Mouse (Mus musculus): ENCODE measurements at regions not wholly inside any gene's neighbourhood (a gene's known extent, or its start where the extent isn't known, plus 50 kb on each side); places are given as distances from the start of the nearest gene placed in this dataset.

DNA sequence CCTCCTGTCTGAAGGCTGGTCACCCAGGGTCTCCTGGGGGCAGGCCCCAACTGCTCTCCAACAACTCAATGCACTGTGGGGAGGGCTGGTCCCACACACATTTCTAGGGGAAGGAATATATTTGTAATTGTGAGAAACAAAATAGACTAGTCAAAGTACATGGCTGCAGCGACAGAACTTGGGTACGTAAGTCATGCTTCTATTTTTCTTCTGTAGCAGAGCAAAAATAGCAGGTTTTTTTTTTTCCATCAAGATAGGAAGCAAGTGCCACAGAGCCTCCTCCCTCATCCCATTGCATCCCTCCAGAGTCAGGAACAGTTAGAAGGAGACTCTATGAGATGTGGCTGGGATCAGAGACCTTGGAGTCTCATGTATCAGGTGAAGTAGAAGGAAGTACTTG, 124.9 kb upstream of the Tnr start:
- in situ Hi-C loops (cut with MboI): loop anchor here (25.0 kb wide), 1 partner anchor 689 kb away; no protein-coding TSS in a partner anchor

DNA sequence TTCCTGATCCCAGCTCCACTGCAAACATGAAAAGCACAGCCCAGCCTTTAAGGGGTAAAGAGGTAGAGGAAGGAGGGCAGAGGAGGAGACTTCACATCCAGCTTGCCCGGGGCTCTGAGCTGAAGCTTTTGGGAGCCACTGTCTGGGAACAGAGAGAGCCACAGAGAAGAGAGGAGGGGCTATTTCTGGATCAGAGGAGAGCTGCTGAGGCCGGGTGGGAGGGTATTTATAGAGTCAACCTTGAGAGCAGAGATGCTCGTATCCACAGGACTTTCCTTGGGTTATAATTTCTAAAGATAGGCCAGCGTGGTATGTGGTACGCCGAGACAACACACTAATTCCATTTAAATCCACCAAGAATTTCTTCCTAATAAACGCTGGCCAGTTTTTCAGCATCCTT, 117.3 kb upstream of the Tnr start:
- in situ Hi-C loops (cut with MboI): no loop called here

- in situ Hi-C loops (cut with MboI): no loop called here
Measured at GRCm38 (mm10) chr1:159406781-159407180, 116.8 kb upstream of the Tnr start.

DNA sequence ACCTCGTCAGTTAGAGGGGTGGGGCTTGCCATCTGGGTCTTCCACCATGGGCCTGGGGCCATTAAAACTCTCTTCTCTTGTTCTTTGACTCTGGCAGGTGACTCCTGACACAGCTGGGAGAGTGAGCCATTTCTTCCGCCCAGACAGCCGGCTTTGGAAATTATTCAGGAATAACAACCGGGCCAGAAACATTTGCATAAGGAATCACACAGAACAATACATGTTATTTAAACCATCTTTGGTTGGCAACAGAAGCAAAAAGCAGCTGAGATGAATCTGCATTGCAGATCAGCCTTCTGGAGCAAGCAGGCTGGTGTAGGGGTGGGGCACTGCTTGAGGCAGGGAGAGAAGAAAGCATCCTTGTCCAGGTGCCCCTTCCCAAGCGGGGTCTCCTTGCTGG, 110.2 kb upstream of the Tnr start:
- in situ Hi-C loops (cut with MboI): no loop called here

- in situ Hi-C loops (cut with MboI): no loop called here
Measured at GRCm38 (mm10) chr1:159415656-159416055, 107.9 kb upstream of the Tnr start.

- in situ Hi-C loops (cut with MboI): no loop called here
Measured at GRCm38 (mm10) chr1:159417176-159417575, 106.4 kb upstream of the Tnr start.

- in situ Hi-C loops (cut with MboI): no loop called here
Measured at GRCm38 (mm10) chr1:159419301-159419965, 104.1 kb upstream of the Tnr start.

- in situ Hi-C loops (cut with MboI): no loop called here
Measured at GRCm38 (mm10) chr1:159420189-159420588, 103.4 kb upstream of the Tnr start.

- in situ Hi-C loops (cut with MboI): no loop called here
Measured at GRCm38 (mm10) chr1:159423694-159424093, 99.9 kb upstream of the Tnr start.

DNA sequence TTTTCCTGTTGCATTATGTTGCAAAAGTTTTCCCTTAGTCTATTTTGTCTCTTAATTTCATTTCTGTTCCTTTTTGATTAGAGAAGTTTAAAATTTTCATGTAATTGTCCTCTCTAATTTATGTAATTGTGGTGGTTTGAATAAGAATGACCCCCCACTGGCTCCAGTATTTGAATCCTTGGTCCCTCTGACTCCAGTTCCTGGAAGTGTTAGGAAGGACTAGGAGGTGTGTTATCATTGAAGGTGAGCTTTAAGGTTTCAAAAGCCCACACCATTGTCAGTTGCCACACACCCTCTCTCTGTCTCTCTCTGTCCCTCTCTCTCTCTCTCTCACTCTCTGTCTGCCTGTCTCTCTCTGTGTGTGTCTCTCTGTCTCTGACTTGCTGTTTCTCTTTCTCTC, 93.6 kb upstream of the Tnr start:
- in situ Hi-C loops (cut with MboI): no loop called here

DNA sequence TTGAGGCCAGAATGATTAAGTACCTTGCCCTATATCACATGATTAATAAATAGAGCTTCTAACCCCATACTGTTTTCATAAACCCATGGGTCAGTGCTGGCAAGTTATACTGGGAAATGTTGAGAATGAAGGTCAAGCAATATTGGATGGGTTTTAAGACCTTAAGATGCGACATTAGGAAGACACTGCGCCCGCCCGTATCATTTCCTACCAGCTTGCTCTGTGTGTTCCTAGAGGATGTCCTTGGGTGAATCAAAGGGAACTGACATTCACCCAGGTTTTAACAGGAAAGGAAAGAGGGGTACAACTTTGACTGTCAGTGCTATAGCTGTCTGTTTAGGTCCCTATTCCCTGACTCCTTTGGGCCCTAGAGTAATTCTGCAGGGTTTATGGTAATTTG, 90.0 kb upstream of the Tnr start:
- in situ Hi-C loops (cut with MboI): no loop called here

- in situ Hi-C loops (cut with MboI): no loop called here
Measured at GRCm38 (mm10) chr1:159440770-159441169, 82.8 kb upstream of the Tnr start.

- in situ Hi-C loops (cut with MboI): no loop called here
Measured at GRCm38 (mm10) chr1:159444093-159444492, 79.5 kb upstream of the Tnr start.

DNA sequence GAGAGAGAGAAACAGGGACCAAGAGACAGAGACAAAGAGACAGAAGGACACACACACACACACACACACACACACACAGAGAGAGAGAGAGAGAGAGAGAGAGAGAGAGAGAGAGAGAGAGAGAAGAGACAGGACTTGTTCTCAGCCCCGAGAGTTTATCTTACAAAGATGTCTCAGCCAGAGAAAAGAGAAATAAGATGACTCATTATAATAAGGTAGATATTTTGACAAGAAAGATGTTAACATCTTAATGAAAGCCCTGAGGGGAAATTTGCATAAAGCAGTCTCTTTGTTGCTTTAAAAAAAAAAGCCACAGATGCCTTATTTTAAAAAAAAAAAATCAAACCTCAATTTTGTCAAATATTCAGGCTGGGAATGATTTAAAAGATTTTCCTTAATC, 78.1 kb upstream of the Tnr start:
- in situ Hi-C loops (cut with MboI): no loop called here

- in situ Hi-C loops (cut with MboI): no loop called here
Measured at GRCm38 (mm10) chr1:159451462-159451861, 72.1 kb upstream of the Tnr start.

- in situ Hi-C loops (cut with MboI): no loop called here
Measured at GRCm38 (mm10) chr1:159460876-159461275, 62.7 kb upstream of the Tnr start.

GRCm38 (mm10) chr1:159470941-159471340, 52.6 kb upstream of the Tnr start:
- in situ Hi-C loops (cut with MboI): no loop called here

All from mature B cell (primary cell).